Mouse (Mus musculus) mouse embryonic stem cell (cell line): ENCODE results near the gene Ap4b1.
"Not testable (repeated sequence)": the region's sequence is repeated elsewhere in the genome, so short reads cannot be mapped to it uniquely, and the experiment has no call there.

ENCODE experiments used
- in situ Hi-C, 2 experiments: fragments of 300-500 bp; cut with MboI; formaldehyde crosslinking; loops; 1 replicate in 1 of 2; 3 replicates in 1 of 2; pipeline ENCODE4 v1.14.3; 2019 to 2020; ENCODE audit warnings: low sequenced_read_pairs in 2 of 2, low pct_unique_long_range_greater_than_20kb in 1 of 2, mixed read lengths in 1 of 2; ENCODE audit not compliant: unreplicated experiment in 1 of 2

The Ap4b1 gene

DNA sequence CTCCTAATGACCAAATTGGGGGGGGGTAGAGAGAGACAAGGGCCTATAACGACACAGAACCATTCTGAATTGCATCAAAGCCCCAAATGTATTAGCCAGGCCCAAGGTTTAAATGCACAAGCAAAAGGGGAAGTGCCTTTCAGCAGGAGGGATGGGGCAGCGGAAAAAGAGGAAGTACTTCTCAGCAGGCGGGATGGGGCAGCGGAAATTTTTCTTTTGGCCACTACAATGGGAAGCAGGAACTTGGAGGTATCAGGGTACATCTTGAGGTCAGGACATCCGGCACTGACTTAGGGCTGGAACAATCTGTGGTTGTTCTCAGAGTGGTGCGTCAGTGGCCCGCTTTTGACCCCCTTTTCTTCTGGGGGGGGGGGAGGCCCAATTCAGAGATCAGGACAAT, 31.6 kb downstream of the Ap4b1 start:
- in situ Hi-C loops, result not testable (repeated sequence)

DNA sequence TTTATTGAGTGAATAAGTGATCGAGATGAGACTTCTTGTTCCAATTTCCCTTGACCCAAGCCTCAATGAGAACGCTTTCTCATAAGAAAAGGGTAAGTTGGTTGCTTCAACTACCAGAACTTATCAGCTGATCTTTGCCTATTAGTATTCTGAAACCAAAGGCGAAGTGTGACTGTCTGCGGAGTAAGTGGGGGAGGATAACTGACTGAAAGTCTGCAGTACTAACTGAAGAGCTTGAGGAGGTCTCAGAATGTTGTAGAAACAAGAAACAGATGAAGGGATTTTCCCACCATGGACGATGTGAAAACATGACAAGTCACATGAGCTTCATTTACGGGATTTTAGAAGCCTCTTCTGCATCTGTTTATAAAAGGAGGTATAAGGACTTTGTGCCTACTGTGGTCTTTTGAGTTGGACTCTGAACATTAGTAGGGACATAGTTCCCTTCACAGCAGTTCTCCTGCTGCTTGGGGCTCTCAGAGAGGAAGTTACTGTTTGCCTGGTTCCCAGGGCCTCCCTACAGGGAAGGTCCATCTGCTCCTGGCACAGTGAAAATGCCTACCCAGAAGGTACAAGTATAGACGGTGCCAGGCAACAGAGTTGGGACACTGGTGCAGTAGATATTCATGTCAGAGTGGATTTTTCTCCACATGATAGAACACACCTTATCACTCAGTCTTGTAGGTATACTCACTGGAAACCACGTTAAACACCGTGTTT, 41.5 kb downstream of the Ap4b1 start:
- in situ Hi-C loops, result no loop called here

DNA sequence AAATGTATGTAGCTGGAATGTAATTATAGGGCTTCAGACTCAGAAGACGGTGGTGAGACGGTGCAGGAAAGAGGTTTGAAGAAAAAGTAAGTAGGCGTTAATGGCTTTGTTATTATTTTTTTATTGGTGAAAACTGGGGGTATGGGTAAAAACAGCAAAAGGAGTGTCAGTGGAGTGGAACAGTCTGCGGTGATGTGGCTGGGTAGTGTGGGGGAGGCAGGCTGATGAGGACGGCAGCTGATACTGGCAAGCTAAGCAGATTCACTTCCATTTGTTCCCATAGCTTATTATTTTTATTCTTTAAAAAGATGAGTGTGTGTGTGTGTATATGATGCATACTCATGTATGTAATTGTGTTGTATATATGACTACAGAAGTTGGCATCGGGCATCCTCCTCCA, 42.2 kb downstream of the Ap4b1 start:
- in situ Hi-C loops, result no loop called here

DNA sequence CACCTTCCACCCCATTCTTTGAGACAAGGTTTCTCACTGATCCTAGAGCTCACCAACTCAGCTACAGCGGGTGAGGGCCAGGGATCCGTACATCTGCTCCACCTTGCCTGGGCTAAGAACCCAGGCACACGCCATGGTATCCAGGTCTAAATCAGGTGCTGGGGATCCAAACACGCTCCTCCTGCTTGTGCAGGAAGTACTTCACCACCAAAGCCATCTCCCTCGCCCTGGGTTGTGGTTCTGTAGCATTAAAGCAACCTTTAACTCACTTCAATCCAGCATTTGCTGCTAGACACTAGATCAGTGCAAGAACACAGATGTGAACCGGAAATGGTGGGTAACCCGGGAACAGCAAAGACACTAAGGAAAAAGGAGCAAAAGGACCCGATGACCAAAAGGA, 42.6 kb downstream of the Ap4b1 start:
- in situ Hi-C loops, result no loop called here

DNA sequence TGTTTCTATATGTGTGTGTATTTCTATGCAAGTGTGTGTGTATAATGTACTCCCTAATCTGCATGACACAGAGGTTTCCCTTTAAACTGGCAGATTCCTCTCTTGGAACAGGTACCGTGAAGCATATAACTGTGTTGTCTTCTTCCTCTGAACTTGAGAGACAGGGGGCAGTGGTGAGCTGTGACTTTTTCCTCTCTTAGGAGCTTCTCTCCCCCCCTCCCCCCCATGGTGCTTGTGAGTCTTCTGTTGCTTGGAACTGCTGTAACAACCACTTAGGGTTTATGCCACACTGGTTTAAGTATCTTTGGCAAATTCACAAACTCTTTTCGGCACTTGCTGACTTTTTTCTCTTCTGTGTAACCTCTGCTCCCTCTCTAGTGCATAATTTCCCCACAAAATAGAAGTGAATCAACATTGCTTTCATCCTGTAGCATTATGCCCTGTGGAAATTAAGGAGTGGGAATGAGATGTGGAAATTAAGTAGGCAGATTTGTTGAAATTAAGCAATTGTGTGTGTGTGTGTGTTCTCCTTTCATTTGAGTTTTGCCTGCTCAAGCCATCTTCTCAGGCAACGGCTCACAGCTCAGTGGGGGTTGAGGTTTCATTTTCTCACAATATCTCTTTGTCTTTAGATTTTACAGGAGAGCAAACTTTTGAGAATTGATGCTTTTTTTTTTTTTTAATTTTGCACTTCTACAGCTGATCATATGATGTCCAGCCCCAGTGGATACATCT, 43.4 kb downstream of the Ap4b1 start:
- in situ Hi-C loops, result no loop called here

DNA sequence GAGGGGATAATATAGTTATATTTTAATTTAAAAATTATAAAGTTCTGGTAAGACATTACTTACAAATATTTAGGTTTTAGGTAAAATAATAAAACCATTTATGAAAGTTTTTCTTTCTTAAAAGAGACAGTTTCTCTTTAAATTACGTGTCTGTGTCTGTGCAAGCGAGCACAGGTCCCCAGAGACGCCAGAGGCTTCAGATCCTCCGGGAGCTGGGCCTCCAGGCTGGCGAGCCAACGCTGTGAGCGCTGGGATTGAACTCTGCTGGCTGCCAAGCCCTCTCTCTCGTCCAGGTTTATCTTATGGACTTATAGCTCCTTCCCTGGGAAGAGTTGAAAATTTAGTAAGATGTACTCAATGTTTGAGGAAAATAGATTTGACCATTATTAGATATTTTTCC, 44.5 kb downstream of the Ap4b1 start:
- in situ Hi-C loops, result no loop called here

DNA sequence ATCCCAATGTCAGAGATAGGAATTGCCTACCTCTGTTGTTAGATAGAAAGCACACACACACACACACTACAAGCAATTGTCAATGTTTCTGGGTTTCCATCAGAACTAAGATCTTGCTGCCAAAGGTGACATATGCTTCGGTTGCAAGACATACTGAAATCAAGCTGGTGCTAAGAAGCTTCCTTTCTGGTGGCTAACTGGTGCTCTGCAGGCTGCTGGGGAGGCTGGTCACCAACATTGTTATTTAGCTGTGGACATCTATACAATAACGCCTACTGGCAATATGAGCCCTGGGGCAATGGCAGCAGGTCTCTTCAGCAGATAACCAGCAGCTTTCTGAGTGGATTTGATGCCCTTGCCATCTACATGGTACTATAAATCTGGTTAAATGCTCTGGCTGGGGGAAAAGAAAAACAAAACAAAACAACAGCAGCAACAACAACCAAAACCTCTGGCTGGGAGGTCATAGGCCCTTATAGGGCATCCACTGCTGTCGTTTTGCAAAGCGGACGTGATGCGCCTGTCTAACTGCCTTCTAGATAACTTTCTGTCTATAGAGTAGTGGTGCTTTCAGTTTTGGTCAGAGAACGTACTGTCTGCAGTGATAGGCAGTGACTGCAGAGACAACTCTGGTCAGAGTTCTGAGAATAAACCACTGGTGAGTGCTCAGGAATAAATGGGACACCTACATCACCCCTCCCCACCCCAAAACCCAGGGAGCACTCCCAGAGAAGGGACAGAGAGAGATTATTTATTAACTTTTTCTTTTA, 47.9 kb downstream of the Ap4b1 start:
- in situ Hi-C loops, result no loop called here

DNA sequence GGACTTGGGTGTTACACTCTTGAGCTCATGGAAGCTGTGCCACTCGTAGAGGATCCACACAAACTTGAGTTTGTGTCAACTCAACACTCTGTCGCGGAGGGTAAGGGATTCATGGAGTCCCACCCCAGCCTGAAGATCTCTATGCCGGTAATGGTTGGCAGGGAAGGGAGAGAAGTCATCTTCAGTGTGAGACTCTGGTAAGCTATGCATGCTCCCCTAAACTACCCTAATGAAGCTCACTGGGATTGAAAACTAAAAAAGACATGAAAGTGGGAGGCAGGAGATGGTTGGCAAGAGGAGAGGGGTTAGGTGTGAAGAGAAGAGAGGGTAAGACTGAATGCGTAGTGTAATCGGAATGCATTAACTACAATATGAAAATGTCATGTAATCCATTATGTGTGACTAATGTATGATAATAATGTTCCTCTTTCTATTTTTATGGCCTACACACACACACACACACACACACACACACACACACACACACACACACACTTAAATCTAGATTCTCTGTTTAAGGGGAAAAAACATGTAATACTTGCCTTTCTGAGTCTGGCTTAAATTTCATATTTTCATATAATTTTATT, 48.8 kb downstream of the Ap4b1 start:
- in situ Hi-C loops, result no loop called here

DNA sequence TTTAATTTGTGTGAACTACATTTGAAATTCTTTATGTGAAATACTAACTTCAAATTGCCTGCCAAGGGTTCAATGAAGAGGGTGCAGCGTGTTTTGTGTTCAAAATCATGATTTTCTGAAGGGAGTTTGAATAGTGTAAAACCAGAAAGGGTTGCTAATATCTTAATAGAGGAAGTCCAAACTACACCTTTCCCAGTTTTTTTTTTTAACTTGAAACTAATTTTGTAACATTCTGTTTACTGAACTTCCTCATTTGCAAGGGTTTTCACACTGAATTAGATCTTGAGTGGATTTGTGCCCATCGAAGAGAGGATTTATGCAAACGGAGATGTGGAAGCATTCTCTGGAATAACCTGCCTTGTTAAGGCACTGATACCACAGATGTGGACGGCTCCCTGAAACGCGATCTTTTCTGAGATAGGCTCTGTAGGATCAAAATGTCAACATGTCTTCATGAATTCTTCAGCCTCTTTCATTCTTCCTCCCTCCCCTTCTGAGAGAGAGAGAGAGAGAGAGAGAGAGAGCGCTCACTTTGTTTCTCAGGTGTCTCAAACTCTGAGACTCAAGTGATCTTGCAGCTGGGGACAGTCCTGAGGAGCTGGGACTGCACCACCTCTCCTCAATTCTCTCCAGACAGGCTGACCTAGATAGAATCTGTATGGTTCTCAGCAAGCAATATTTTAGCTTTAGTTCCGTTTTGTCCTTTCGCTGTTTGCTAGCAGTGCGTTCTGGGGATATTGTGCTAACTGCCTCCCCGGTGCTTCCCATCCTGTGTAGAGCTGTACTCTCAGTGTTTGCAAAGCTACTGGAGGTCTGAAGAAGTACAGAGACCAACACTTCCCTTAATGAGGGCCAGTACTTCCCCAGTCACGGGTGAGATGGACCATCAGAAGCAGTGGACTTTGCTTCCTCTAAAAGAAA, 49.8 kb downstream of the Ap4b1 start, which contains the start of gene Ptpn22:
TSS of gene Ptpn22 (plus strand) at position 915 of the 921 bp plus-strand sequence.
- in situ Hi-C loops, result no loop called here

DNA sequence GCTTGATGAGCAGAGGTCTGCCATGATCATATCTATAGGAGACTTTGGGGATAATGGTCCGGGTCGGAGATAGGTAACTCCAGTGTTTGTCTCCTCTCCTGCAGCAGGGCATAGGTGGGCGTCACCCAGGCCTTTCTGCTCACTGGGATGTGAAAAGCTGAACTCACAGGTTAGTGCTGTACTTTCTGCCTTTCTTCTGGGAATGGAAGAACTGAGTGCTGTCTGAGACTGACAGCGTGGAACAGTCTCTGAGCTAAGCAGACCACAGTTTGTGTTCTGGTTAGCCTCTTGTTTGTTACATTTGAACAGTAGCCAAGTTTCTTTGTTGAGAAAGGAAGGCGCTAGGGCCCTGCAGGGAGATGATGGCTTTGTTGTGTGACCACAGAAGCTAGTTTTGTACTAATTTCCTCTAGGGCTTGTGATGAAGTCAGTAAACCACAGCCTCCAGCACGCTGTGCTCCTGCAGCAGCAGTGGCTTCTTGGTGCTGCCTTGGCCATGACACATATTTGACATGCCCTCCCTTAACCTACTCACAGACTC, 50.6 kb downstream of the Ap4b1 start:
- in situ Hi-C loops, result no loop called here

DNA sequence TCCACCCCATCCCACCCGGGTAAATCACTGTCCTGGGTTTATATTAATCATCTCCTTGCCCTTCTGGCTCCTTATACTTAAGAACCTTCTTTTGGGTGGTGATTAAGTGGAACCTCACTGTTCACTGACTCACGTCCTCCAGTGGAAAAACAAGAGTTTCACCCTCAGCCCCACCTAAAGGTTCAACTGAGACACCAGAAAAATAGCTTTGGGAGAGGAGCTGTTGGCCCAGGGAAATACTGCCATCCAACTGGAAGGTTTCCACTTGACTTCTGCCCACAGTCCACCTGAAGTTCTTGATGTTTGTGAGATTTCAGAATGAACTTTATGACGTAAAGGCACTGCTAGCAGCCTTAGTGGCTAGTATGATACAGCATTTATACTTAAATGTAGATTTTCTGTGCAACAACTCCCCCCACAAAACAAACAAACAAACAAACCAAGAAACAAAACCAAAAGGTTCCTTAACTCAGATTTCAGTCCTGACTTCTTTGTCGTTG, 53.5 kb downstream of the Ap4b1 start:
- in situ Hi-C loops, result no loop called here

DNA sequence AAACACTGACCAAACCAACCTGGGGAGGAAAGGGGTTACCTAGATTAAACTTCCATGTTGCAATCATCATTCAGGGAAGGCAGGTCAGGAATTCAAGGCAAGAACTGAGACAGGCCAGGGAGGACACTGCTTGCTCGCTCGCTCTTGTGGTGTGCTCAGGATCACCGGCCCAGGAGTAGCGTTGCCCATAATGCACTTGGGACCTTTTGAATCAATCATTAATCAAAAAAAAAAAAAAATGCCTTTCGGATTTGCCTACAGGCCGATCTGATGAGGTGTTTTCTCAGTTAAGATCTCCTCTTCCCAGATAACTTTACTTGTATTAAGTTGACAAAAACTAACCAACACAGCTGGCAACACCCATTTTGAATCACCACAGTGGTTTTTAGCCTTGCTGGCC, 54.9 kb downstream of the Ap4b1 start:
- in situ Hi-C loops, result no loop called here

DNA sequence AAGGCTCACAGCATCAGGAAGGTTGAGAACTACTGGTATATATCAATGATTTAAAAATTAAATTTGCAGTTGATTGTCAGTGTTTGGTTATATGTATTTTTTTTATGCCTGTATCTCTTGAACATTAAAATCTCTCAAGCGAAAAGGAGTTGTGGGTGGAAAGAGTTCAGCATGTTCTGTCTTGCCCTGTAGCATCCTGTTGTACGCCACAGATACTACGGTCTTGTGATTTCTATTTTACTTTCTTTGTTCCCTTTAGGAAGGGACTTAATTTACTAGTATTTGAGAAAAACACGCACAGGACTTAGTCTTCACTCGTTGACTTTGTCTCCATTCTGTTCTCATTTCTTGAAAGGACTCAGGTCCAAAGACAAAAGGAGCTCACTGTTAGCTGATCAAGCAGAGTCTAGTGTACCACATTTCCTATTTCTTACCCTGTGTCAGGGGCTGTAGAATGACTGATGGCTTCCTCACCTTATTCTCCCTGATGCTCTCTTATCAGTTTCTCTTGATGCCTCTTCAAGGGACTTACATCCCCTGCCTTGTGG, 58.2 kb downstream of the Ap4b1 start:
- in situ Hi-C loops, result no loop called here

DNA sequence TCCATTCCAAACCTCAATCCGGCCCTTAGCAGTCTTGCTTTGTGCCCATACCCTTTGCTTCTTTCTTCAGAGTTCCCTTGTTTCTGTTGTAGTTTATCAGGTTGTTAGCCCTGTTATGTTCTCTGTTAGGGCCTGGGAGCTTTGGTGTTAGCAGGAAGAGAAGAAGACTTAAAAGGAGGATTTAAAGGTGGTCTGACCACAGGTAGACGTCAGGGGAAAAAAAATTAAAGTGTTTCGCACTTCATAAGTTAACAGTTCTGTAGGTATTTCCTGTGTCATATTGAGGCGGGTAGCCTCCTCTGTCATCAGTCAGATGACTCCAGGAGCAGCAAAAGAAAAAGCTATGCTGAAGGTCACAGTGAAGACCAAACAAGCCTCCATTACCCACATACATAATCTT, 58.7 kb downstream of the Ap4b1 start:
- in situ Hi-C loops, result no loop called here
